Mouse (Mus musculus) kidney, adult 2 months (tissue): ENCODE data around the gene Slain1.

Experiments used
- CTCF ChIP-seq: fragments of 200-500 bp; conservative IDR thresholded peaks from 2 replicates; pipeline ENCODE4 v1.5.1; 2011; ENCODE audit warnings: low read depth, mild to moderate bottlenecking, control low read depth, low read length, moderate library complexity, mixed read lengths; ENCODE audit not compliant: insufficient read depth, insufficient read length
- POLR2A ChIP-seq: fragments of 200-500 bp; IDR thresholded peaks from one replicate; pipeline ENCODE4 v1.6.1; 2011; ENCODE audit warnings: low read depth, low read length, control low read depth

DNA sequence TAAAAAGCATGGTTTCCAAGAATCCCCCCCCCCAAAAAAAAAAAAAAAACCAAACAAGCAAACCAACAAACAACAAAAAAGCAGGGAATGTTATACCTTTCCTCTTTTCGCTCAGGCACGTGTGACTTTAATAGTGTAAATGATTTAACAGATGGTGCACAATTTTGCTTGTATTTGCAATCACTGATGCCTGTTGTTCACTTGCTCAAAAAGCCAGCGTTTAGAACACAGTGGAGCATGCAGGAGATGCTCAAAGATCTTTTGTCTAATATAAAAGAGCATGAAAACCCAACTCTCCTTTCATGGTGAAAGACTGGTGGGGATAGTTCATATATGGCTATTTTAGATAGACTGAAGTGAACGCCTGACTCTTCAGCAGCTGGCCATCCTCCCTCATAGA, 726 bp upstream of the Slain1 start:
- TF ChIP-seq CTCF (no peak), POLR2A (no peak)
